Mouse (Mus musculus): ENCODE data around the gene Pank2.

GRCm38 (mm10) chr2:131307391-131307790 is 45.1 kb downstream of the Pank2 start:
- TF ChIP-seq CTCF (IDR thresholded peaks at IDR 0.05; ENCODE audit: control insufficient read depth, insufficient read depth, insufficient replicate concordance, low read depth, low read length) (no peak), POLR2A (IDR thresholded peaks at IDR 0.05; ENCODE audit: control insufficient read depth, low read depth, low read length) (no peak)

Measured in testis, adult 2 months (tissue).